Mouse (Mus musculus): Measurements from ENCODE around the gene Rnf138rt1.
A peak's percentile ranks its signal among the peaks of the same experiment; 100 is the strongest.

Gene Rnf138rt1

GRCm38 (mm10) chrX:163760617-163761434 lies at the start of gene Rnf138rt1:
Rnf138rt1 (minus strand) TSS chrX:163761329.
- DNase-seq (ENCODE audit: low spot score in 2 of 2): peak in 1 of 2 experiments; percentile 2

- no peak for DNase-seq (ENCODE audit: low spot score in 2 of 2)
These were observed 46.1 kb upstream of the Rnf138rt1 start for GRCm38 (mm10) chrX:163807270-163807669.

GRCm38 (mm10) chrX:163766290-163766689 lies 5.2 kb upstream of the Rnf138rt1 start:
- DNase-seq (ENCODE audit: low spot score in 2 of 2): no peak

- no peak for DNase-seq (ENCODE audit: low spot score in 2 of 2)
These were observed 303 bp upstream of the Rnf138rt1 start for GRCm38 (mm10) chrX:163761435-163761828.

GRCm38 (mm10) chrX:163745996-163746395 lies 15.1 kb downstream of the Rnf138rt1 start:
- no peak for DNase-seq (ENCODE audit: low spot score in 2 of 2)

- DNase-seq (ENCODE audit: low spot score in 2 of 2): no peak
These were observed 17.2 kb downstream of the Rnf138rt1 start for GRCm38 (mm10) chrX:163743896-163744295.

GRCm38 (mm10) chrX:163738904-163739303 lies 22.2 kb downstream of the Rnf138rt1 start:
- no peak for DNase-seq (ENCODE audit: low spot score in 2 of 2)

GRCm38 (mm10) chrX:163734145-163734544 lies 27.0 kb downstream of the Rnf138rt1 start:
- no peak for DNase-seq (ENCODE audit: low spot score in 2 of 2)

- no peak for DNase-seq (ENCODE audit: low spot score in 2 of 2)
These were observed 37.5 kb downstream of the Rnf138rt1 start for GRCm38 (mm10) chrX:163723630-163724029.

GRCm38 (mm10) chrX:163722785-163723577 lies 38.1 kb downstream of the Rnf138rt1 start:
- DNase-seq (ENCODE audit: low spot score in 2 of 2): no peak

- no peak for DNase-seq (ENCODE audit: low spot score in 2 of 2)
These were observed 40.5 kb downstream of the Rnf138rt1 start for GRCm38 (mm10) chrX:163720597-163720996.
